Mouse (Mus musculus): ENCODE measurements around the gene Nutf2.

DNA sequence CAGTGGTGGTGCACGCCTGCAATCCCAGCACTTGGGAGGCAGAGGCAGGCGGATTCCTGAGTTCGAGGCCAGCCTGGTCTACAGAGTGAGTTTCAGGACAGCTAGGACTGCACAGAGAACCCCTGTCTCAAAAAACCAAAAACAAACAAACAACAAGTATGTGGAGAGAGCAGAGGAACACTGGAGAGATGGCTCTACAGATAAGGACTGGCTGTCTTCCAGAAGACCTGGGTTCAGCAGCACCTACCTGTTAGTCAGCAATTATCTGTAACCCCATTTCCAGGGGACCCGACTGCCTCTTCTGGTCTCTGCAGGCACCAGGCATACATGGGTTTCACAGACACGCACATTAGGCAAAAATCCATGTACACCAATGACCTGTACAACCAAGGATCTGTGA, 21.2 kb upstream of the Nutf2 start:
- TF ChIP-seq MYOD1 (IDR thresholded peaks at IDR 0.05; ENCODE audit: control insufficient read depth, insufficient read length, low read depth) (no peak), CEBPB (IDR thresholded peaks at IDR 0.05; ENCODE audit: low read depth) (no peak), CTCF (IDR thresholded peaks at IDR 0.05; ENCODE audit: control insufficient read depth, insufficient read depth, insufficient read length) (no peak), MAX (IDR thresholded peaks at IDR 0.05) (no peak), USF1 (IDR thresholded peaks at IDR 0.05; ENCODE audit: low read depth) (no peak)

Measured in C2C12 (cell line).